Mouse (Mus musculus) megakaryocyte, embryonic 14.5 days (primary cell): Measurements from ENCODE around the gene Cry2.

Experiments
- FLI1 ChIP-seq: IDR thresholded peaks from 2 replicates; pipeline ENCODE4 v1.6.1; 2012; ENCODE audit warnings: low read length, inconsistent platforms, mixed read lengths
- GATA1 ChIP-seq: IDR thresholded peaks from 3 replicates; pipeline ENCODE4 v1.6.1; 2012; ENCODE audit warnings: mixed read lengths, low read length, inconsistent platforms, borderline replicate concordance

DNA sequence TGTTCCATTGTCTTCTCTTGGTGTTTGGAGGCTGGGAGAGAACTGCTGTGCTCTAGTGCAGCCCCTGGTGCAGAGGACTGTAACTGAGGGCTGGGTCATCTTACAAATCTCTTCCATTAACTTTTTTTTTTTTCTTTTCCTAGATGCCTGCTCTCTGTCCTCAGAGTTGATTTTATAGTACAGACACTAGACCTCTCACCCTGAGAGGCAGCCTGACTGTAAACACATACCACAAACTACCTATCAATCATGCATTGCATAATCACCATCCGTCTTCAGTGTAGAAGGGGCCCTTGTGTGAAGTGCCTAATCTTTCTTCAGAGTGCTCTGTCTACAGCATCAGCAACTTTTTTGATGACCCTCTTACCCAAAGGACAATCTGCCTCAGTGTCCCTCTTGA lies 48.7 kb upstream of the Cry2 start:
- TF ChIP-seq GATA1, result no peak
- no peak for TF ChIP-seq FLI1
